Mouse (Mus musculus) urinary bladder, postnatal 14 days (tissue): ENCODE results near the gene Phf21a.

Source experiments
- DNase-seq: peaks from one replicate; pipeline ENCODE4 v3.0.0; 2021; ENCODE audit warnings: low spot score

Phf21a gene

DNA sequence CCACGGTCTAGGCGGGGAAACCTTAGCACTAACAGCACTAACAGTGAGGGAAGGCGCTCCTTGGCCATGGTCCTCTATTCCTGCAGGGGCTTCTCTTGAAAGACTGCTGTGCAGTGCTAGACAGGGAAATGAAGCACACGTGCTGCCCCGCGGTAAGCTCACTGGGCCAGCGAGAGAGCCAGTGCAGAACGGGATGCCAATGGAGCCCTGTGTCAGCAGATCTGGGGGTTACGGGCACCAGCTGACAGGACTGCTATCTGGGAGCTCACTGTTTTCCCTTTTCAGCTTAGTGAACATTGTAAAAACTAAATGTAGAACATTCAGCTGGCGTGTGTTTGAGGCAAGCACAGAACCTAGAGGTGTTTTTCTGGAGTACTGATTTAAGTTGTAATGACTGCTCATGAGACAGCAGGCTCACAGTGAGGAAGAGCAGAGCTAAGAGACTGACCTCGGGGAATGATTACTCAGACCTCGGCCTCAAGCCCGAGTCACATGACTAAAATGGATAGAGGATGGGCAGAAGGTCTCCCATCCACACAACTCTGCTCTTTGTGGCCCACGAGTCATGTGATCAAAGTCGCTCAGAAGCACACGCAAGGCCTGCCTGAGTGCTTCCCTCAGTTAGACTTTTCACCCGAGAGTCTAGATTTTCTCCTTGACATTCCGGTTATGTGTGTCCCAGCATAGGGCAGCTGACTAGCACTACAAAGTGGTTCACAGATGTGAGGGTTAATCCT, 315.6 kb downstream of the Phf21a start:
- no peak for DNase-seq

DNA sequence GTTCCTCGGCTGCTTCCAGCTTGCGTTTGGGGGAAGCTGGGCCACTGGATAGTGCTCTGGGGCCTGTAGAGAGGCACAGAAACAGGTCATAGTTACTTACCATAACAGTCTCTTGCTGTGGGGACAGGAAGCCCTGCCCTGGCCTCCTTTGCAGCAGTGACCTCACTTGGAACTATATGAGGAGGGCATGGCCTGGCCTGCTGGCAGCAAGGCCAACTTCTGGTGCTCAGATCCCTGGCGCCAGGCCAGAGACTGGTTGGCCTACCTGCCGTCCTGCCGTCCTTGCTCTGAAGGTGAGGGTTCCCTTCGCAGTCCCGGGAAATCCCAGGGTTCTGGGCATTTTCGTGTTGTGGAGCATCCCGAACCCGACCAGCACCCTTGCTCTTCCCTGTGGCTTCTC, 318.8 kb downstream of the Phf21a start:
- DNase-seq: no peak
